Mouse (Mus musculus): Measurements from ENCODE around the gene Ccdc157. TPM values are rescaled to one million over a fixed set of nuclear protein-coding genes. Genes with fewer than 3 reads are reported as not detected.

Gene Ccdc157
- total RNA-seq, 2 experiments from 2014 or later = 13.4 to 14.6 TPM

DNA sequence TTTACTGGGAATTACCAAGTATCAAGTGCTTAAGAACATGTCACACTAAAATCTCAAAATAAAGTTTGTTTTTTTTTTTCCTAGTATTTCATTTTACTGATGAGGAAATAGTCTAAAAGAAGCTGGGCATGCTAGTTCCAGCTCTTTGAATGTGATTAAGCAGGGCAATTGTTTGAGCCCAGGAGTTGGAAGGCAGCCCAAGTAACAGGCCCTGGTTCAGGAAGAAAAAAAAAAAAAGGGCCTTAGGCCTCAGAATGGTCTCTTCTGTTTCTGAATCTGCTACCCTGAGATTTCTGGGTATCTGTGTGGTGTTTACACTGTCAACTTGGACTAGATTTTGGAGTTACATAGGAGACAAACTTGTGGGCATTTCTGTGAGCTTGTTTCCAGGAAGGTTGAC, 23.4 kb upstream of the Ccdc157 start:
- no peak for DNase-seq (ENCODE audit: low spot score in 2 of 2)

DNA sequence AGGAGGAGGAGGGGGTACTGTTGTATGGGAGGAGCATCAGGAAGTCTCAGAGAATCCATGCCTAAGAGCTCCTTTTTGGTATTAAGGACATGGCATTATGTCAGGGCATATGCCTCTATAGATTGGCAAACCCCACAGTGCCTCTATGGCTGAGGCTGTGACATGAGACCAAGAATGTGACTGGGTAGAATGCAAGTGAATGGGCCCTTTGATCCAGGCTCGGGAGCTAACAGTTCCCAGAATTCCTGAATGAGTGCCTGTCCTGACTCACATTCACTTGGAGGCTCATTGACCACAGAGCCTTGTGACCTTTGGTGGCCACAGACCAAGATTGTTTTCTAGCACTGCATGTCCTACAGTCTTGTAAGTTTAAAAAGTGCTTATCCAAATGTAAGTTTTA, 22.0 kb upstream of the Ccdc157 start:
- DNase-seq (ENCODE audit: low spot score in 2 of 2) = no peak

DNA sequence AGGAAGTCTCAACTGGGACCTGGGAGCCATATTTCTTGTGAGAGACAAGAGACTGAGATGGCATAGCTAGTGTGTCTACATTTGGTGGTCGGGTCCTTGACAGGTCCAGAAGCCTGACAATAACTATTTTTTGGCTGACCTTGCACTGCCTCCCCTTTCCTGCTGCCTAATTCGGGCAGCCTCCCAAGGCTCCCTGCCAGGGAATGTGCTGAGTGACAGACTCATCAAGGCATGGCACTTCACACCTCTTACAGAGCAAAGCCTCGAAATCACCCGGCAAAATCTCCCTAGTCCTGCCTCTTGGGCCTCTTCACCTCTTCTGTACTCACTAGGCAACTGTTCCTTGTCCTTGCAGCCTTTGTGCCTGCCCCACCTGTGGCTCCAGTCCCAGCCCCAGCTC, 17.6 kb upstream of the Ccdc157 start:
- no peak for DNase-seq (ENCODE audit: low spot score in 2 of 2)

DNA sequence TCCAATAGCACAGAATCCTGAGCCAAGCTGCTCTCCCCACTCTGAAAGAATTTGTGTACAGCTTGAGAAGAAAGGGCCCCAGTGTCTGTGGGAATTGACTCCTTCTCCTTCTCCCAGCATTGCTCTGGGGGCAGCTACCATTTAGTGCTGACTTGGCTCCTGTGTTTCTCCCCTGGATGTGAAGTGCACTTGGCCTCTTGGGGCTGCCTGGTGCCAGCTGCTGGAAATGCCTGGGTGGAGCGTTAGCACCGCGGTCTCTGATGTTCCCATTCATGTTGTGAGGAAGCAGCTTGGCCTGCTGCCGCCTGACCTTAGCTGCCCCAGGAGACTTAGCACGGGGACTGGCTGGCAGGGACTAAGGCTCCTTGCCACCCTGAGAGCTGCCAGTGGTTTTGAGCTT, 14.5 kb upstream of the Ccdc157 start:
- DNase-seq (ENCODE audit: low spot score in 2 of 2) = peak; percentile 69 to 76

DNA sequence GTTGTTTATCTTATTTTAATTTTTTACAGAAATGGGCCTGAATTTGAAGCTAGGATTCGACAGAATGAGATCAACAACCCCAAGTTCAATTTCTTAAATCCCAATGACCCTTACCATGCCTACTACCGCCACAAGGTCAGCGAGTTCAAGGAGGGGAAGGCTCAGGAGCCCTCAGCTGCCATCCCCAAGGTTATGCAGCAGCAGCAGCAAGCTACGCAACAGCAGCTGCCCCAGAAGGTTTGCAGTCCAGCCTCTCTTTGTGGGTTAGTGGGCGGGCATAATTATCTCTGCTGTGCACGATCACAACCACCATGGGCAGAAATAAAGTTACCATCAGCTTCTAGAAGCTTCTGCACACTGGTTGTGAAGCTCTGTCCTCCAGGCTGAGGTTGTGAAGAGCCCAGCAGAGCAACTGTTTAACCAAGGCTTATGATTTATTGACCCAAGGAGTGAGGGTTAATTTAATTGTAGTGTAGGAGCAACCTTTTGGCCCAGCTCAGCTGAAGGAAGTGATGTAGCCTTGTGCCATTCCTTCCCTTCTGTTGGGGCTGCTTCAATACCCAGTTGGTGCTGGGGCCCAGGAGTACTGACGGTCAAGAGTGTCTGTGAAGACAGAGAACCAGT, 6.5 kb upstream of the Ccdc157 start:
- no peak for DNase-seq (ENCODE audit: low spot score in 2 of 2)

DNA sequence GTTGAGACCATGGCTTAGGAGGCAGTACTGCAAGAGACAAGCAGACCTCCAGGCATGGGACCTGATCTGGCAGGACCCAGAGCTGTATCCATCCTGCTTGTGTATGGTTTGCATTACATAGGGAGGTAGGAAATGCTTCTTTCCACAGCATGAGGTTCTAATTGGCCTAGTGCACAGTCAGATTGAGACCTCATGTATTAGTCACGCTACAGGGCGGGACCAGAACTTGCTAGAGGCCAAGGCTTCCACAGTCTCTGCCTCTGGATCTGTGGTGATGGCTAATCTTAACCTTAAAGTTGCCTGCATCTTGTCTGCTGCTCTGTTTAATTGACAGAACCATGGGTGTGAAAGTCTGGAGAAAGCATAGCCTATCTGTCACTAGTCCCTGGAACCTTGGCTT, 4.6 kb upstream of the Ccdc157 start:
- DNase-seq (ENCODE audit: low spot score in 2 of 2) = no peak

DNA sequence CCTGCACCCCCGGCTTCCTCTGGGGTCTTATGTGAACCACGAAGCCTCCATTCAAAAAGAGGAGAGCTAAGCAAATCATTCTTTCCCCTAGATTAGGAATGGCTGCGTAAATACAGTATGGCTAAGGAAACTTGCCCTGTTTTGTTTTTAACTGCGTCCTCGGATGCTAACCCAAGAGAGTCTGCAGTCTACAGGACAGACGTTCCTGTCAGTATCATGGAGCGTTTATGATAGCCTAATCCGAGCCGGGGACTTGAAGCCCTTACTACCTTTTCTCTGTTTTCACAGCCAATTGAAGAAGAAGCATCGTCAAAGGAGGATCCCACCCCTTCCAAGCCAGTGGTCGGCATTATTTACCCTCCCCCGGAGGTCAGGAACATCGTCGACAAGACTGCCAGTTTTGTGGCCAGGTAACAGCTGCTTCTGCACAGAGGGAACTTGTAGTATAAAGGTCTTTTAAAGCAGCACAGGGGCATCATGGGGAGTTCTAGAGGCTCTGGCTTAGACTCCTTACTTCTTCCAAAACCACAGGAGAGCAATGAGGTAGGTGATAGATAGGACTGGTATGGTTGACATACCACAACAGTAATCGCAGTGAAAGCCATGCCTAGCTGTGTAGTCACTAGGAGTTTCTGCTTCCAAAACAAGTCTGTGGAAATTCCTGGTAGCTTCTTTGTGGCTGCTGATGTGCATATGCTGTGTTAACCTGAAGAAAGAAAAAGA, 826 bp upstream of the Ccdc157 start:
- DNase-seq (ENCODE audit: low spot score in 2 of 2) = no peak

DNA sequence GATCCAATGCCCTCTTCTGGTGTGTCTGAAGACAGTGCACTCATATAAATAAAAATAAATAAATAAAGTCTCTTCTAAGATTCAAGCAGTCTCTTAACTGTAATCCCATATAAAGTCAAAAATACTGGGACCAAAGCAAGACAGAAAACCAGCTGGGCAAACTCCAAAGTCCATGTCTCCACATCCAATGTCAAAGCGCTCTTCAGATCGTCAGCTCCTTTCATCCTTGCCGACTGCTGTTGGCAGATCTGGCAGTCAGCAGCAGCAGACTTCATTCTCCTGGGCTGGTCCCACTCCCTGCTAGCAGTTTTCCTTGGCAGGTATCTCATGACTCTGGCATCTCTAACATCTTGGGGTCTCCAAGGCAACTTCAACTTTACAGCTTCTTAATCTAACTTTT, 1.4 kb downstream of the Ccdc157 start:
- DNase-seq (ENCODE audit: low spot score in 2 of 2) = no peak

DNA sequence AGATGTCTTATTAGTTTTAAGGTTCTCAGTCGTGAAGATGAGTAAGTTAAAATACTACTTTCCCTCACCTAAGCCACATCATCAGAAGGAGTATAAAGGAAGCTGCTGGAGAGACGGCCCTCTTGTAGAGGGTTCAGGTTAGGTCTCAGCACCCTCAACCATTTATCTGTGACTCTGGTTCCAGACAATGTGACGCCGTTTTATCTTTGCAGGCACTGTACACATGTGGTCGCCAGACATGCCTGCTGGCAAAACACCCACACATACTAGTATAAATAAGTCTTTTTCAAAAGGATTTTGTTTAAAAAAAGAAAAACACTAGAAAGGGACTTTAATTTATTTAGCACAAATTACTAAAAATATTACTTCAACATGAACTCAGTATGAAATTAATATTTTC, 4.5 kb downstream of the Ccdc157 start:
- DNase-seq (ENCODE audit: low spot score in 2 of 2) = no peak

DNA sequence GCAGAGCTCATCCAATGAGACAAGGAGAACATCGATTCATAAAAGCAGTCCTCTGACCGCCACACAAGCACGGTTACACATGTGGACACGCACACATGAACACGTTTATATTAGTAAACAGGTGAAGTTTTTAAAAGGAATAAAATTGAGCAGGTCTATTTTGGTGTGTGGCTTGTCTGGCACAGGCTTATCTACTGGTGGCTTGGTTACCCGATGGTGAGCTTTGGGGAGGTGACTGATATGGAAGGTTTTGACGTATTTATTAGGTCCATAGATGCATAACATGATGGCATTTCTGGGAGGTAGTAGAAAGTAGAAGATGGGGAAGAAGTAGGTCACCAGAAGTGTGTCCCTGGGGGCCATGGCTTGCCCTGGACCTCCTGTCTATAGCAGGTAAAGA, 6.4 kb downstream of the Ccdc157 start:
- no peak for DNase-seq (ENCODE audit: low spot score in 2 of 2)

DNA sequence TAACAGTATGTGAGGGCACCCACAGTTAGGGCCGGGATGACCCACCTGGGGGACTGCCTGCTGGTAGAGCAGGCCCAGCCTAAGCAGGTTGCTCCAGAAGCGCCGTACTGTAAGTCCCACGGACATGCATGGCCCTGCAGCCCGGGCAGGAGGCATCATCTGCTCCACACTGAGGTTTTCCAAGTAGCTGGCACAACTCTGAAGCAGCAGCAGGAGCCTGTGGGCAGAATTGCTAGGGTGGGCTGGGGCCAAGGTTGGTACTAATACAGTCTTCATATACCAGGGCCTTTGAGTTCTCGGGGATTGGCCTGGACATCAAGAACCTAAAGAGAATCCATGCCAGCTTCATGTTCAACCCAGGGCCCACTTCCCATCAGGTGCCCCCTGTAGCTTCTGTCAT, 10.2 kb downstream of the Ccdc157 start:
- no peak for DNase-seq (ENCODE audit: low spot score in 2 of 2)

DNA sequence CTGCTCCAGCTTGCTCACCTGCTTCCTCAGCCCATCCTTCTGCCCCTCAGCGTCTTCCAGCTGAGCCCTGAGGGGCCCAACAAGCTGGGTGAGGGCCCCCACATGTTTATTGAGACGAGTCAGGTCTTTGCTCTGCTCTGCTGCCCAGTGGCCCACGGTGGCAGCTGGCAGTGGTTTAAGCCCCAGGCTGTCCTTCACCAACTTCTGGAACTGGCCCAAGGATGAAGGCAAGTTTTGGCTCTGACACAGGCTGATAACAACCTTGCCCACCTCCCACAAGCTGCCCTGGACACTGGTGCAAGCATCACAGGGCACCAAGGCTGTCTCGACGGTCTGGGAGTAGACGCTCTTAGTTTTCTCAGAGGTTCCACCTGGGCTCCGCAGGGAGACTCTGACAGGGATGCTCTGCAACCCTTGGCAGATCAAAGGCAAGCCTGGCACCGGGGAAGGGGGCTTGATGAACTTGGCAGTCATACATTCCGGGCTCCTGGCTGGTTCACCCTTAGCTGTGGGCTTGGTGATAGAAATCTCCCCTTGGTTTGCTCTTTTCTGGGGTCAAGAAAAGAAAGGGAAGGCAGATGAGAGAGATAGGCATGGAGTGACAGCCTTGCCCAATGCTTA, 11.4 kb downstream of the Ccdc157 start:
- no peak for DNase-seq (ENCODE audit: low spot score in 2 of 2)

DNA sequence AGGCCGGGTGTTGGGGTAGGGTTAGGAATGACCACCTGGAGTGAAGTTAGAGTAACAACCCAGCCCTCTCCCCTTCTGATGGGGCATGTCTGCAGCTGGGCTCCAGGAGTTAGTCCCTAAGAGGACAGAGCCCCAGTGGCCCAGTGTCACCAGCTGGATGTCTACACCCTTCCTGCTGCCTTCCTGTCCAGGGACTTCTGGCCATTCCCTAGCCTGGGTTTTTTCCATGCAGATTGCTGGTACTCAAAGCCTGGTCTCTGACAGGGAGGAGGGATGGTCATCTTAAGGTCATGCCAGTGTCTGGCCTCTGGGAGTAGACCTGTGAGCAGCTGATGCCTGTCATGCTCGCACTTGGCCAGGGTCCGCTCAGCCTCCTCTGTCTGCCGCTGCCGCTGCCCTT, 12.0 kb downstream of the Ccdc157 start:
- DNase-seq (ENCODE audit: low spot score in 2 of 2) = no peak

DNA sequence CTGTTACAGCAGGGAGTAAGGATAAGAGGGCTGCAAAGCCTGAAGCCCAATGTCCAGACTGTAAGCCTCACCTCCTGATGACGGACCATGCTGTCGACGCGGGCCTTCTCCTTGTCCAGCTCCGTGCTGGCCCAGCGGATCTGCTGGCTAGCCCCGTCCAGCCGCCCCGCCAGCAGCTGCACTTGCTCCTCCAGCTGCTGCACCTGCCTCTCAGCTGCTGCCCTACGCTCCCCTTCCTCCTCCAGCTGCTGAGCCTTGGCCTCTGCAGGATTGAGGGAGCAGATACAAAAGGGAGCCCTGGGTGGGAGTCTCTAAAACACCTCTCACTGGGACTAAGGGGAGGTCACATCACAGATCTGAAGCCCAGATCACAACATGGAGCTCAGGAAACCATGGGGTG, 13.0 kb downstream of the Ccdc157 start:
- no peak for DNase-seq (ENCODE audit: low spot score in 2 of 2)

DNA sequence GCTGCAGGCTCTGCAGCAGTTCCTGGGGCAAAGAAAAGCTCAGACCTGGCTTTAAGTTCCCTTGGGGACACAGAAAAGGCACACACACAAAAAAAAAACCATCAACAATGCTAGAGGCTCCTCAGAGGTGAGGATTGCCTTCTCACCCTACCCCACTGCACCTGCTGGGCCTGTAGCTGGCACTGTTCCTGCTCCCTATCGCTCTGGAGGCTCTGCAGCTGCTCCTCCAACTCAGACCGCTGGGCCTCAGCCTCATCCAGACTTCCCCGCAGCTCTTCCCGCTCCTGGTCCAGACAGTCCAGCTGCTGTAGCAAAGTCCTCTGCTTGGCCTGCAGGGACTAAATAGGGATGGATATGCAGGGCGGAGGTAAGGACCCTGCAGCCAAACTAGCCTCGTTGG, 13.7 kb downstream of the Ccdc157 start:
- no peak for DNase-seq (ENCODE audit: low spot score in 2 of 2)

DNA sequence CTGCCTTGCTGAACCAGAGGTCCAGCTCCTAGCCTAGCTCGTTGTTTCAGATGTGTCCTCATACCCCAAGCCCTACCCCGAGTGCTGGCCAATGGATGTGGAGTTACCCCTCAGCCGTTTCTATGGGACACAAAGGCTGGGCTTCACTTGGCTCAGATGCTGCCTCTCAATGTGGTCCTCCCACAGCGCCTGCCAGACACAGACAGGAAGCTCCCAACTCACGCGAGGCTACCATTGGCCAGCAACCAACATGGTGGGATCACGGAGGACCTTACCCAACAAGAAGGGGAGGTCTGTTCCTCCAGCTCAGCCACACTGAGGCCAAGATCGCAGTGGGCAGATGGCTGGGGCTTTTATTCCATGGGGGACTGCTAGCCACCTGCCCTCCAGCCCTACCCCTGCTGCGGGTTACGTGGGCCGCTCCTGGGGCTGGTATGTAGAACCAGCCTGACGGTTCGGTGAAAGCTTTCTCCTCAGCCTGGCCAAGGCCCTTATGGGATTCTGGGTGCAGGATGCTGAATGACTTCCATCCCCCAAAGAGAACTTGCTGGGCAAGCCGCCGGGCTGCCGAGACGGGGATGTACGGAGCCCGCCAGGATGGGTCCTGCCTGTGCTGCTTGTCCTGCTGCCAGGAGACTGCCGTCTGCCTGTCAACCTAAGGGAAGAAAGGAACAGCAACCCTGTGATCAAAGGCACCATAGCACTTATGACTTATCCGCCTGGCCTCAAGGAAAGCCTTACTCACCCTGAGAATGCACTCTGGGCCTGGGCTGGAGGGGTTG, 16.6 kb downstream of the Ccdc157 start:
- DNase-seq (ENCODE audit: low spot score in 2 of 2) = peak; percentile 69 to 72

DNA sequence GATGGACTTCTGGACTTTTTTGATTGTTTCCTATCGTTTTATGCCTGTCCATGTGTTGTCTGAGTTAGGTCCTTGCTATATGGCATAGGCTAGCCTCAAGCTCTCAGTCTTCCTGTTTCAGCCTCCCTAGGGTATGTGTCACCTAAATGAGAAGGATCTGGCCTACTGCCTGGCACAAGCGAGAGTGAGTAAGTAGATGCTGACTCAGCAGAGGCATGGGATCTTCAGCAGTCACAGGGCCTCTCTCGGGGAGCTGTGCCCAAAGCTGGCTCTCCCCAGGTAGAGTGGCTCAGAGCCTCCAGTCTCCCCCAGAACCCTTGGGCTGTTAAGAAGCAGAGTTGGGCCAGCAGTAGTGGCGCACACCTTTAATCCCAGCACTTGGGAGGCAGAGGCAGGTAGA, 17.7 kb downstream of the Ccdc157 start:
- no peak for DNase-seq (ENCODE audit: low spot score in 2 of 2)

DNA sequence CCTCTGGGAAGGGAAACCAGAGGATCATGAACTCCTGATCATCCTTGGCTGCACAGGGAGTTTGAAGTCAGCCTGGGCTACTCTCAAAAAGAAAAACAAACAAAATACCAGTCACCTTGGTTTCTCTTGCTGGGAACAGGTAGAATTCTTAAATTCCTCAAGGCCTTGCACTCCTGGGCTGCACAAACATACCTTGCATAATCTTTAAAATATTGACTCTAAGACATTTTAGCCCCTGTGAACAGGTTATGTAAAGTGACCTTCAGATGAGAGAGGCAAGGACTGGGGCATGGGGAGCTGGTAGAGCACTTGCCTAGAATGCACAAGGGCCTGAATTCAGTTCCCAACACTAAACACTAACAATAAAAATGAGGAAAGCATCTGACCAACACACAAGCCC, 18.6 kb downstream of the Ccdc157 start:
- no peak for DNase-seq (ENCODE audit: low spot score in 2 of 2)

DNA sequence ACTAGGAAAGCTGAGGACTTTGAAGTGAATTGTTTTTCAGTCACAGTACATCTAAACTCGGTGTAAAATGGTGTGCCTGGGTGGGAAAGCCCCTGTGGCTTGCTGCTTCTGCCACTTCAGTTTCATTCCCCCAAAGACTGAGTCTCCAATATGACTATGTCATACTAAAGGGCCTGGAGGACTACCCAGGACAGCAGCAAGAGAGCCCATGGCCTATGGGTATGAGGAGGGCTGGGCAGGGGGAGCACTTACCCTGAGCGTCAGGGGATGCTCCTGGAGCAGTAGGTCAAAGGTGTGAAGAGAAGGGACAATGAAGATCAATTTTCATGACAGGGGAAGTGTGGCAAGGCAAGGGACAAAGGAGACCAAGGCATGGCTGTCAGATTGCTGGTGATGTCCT, 21.1 kb downstream of the Ccdc157 start:
- no peak for DNase-seq (ENCODE audit: low spot score in 2 of 2)

DNA sequence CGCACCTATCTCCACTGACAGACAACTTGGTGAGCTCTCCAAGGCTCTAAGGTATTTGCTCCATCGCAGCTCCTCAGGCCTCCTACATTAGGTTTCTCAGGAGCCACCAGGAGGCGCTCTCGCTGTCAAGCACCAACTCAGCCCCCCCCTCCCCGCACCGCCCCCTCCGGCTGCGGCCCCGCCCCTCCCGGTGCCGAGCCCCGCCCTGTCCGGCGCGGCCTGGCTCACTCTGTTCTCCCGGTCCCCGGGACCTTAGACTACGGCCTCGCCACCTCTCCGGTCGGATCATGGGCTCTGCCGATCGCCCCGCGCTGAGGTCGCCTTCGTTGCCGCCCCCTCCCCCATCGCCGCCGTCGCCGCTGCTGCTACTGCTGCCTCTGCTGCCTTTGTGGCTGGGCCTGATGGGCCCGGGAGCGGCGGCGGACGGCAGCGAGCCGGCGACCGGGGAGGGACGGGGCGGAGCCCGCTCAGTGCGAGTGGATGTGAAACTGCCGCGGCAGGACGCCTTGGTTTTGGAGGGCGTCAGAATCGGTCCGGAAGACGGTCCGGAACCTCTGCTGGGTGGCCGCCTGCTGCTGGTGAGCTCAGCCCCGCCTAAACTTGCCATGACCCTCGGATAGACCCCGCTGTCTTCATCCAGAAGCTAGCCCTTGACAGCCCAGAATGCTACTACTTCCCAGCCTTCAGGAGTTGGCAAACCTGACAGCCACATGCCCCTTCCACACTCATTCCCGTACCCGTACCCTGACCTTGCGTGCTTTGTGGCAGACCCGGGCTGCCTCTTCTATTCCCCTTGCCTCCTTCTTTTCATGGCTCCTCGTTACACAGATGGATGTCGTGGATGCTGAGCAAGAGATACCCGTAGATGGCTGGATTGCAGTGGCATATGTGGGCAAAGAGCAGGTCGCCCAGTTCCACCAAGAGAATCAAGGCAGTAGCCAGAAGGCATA, 24.8 kb downstream of the Ccdc157 start, which contains the start of gene Rnf215:
Gene Rnf215 (plus strand): TSS at position 217 of the 950 bp plus-strand sequence.
- peak; percentile 90 to 94 for DNase-seq (ENCODE audit: low spot score in 2 of 2)

DNA sequence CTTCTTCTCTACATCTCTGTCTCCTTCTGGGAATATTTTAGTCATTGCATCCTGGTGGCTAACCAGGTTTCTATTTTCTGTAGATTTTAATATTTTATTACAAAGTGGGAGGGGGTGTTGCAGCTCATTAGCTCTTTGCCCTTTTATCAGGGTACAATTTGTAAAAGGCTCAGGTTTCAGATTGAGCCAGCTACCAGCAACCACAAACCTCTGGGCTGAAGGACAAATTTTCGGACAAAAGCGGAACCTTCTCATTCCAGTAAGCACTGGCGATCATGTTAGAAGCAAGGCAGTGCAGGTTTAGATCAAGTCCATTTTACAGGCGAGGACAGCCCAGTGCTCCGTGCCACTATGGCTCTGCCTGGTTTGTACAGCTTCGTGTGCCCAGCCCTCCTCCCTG, 25.7 kb downstream of the Ccdc157 start:
- no peak for DNase-seq (ENCODE audit: low spot score in 2 of 2)
